Mouse (Mus musculus): ENCODE measurements around the gene Ifrd2.
"Not testable (repeated sequence)": the region's sequence is repeated elsewhere in the genome, so short reads cannot be mapped to it uniquely, and the experiment has no call there.

The Ifrd2 gene

DNA sequence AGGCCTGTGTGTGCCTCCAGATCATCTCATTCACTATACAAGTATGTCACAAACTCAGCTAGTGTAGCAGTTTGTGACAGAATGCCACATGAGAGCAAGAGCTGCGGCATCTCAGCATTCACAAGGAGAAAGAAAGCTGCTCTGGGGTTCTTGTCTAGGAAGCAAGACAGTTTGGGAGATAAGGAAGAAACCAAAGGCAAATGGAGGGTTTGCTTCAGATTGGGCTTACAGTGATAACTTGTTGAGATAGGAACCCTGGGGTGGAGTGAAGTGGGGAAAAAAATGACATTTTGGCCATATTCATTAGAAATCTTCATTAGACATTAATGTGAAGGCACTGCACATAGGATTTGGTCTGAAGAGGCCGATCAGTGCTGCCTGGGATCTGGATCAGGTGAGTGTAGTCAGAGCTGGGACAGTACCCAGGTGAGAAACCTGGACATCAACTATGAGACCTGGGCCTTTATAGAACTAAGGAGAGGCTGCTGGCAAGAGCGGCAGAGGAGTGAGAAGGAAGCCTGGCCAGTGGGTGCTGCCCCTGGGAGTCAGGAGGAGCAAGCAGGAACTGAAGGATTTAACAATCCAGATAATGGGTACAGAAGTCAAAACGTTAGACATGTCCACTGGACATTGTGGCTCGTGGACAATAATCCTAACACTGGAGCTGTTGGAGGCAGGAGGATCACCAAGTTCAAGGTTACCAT is 34.6 kb upstream of the Ifrd2 start:
- no peak for DNase-seq

DNA sequence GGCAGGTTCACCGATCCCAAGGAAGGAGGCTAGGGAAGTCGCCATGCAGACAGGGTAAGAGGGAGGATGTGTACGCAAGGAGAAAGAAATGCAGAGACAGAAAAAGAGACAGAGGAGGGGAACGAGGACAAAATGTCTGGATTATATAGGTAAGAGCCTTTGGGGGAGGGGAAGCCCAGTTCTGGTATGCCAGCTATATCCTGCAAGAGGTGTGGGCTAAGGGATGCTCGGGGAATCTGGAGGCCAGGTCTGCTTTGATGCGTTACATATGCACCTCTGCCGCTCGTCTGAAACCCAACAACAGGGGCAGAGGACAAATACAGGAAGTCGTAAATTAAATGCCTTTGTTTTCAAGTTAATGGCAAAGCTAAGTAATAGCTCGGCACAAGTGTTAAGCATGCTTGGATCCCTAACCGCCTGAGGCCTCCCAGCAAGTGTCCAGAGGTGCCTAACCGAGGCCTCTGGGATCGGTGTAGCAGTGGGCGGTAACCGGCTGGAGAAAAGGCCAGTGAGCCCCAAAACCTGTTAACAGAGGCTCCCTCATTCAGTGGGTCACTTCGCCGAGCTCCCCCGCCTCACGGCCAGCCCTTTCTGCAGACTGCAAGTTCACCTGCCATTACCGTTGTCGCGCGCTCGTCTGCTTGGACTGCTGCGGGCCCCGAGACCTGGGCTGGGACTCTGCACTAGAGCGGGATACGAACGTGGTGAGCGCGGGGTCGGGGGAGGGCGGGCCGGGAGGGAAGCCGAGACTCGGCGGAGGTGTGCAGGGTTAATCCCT is 33.7 kb upstream of the Ifrd2 start:
- DNase-seq = peak; percentile 51 to 58

DNA sequence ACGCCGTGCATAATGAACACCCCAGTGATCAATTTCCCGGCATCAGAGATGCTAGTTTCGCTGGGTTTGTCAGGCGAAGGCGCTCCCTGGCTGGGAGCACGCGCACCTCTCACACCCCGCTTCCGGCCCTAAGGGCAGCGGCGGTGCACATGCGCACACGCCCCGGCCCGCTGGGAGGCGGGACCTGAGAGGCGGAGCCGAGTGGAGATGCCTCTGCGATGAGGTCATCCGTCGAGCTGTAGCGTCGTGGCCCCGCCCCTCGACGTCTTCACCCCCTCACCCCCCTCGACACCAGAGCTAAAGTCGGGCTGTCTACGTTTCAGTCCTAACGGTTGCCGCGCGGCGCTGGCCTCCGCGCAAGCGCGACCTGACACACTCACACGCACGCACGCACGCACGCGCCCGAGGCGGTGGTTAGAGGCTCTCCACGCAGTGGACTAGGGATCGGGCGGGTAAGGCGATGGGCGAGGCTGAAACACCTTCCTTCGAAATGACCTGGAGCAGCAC is 33.1 kb upstream of the Ifrd2 start:
- peak; percentile 92 to 95 for DNase-seq

DNA sequence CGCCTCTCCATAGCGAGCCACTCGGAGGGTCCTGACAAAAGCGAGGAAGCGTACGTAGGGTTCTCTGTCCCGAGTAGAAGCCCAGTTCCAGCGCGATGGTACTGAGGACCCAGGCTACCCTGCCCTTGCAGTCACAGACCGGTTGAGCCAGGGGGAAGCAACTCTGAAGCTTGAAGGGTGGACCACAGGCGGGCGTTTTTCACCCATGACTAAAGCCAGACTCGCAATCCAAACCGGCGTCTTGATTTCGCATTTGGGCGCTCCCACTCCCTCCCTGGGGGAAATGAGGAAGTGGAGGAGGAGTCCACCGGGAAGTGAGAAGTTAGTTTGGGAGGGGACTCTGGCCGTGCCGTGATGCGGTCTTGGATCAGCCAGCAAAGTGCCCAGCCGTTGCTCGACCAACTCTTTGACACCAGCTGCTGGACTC is 32.4 kb upstream of the Ifrd2 start:
- DNase-seq = no peak

DNA sequence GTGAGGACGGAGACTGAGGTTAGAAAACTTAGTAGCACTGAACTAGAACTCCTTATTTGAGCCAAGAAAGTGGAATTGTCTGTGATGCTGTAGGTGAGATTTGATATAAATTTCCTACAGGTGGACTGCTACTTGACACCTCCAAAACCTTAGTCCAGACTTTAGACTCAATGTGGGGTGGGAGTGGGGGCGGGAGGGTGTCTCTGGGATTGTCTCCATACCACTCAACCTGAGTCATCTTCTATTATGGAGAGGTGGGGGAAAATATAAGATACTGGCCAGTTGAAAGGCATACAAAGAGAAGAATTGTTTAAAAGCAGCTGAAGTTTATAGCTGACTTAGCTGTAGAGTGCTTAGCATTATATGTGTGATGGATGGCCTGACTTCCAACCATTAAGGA is 31.7 kb upstream of the Ifrd2 start:
- DNase-seq = no peak

DNA sequence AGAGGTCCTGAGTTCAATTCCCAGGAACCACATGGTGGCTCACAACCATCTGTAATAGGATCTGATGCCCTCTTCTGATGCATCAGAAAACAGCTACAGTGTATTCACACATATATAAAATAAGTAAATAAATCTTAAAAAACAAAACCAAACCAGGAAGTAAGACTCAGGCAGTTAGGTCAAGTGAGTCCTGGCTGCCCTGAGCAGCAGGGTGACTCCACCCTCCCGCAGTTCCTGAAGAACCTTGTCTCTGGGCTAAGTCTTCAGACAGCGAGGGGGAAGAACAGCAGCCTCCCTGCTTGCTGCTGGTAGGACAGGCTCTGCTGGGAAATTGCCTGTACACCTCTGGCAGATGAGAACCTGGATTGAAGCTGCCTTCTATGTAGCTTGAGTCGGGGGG is 31.1 kb upstream of the Ifrd2 start:
- no peak for DNase-seq

DNA sequence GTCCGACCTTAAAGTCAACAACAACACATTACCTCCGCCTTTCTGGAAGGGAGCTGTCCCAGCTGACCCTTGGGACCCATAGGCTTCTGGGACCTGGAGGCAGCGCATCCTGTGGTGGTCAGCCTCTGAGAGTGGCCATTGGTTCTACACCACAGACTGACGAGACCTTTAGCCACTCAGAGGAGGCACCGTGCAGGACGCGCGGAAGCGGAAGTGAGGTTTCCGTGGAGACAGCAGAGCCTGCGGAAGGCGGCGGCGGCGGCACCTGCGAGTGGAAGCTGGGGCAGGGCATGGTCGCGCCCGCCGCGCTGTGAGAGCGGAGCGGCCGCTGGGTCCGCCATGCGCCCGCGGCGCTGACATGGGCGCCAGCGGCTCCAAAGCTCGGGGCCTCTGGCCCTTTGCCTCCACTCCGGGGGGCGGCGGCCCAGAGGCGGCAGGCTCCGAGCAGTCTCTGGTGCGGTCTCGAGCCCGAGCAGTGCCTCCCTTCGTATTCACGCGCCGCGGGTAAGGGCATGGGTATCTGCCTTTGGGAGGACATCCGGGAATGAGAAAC is 24.3 kb upstream of the Ifrd2 start, which contains the start of gene Tusc2:
Gene Tusc2 (plus strand): TSS at position 227 of the 553 bp plus-strand sequence.
- peak; percentile 94 to 95 for DNase-seq

DNA sequence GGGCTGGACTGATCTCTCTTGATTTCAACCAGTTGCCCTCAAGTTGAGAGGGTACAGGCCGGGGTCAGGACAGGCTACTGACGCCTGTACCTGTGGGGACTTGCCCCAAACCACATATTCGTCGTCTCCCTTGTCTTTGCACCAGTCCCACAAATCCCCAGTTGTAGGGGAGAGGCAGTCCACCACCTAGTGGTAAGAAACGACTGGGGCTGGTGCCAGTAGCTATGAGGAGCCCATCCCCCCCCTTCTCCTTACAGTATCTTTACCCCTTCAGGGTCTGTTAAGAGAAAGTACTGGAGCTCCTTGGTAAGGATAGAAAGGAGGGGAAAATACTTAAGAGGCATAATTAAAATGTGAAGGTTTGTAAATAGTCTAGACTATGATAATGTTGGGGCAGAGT is 21.9 kb upstream of the Ifrd2 start:
- not testable (repeated sequence) for DNase-seq

DNA sequence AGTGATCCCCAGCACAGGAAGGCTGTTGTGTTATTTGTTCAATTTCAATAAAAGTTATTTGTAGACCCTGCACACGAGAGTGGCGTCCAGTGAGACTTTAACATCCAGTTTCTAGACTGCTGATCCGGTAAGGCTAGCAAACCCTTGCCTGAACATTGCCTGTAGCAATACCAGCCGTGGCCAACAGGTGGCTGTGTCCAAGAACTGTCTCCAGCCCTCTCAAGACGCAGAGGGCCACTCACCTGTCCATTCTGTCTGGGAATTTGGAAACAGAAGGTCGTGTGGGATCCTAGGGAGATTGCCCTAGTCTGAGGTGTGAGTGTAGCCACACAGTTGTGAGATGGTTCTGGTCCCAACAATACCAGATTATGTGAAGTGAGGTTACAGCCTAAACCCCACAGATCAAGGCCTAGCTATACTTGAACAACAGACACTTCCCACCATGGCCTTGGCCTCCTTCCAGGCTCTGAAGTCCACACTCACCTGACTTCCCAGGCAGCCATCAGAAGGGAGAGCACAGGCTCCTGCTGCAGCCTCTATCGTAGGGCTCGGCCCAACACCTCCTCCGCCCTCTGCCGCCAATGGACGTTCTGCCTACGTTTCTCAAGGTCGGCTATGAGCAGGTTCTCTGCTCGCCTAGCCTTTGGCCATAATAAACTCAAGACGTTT is 21.3 kb upstream of the Ifrd2 start:
- peak; percentile 83 to 86 for DNase-seq

DNA sequence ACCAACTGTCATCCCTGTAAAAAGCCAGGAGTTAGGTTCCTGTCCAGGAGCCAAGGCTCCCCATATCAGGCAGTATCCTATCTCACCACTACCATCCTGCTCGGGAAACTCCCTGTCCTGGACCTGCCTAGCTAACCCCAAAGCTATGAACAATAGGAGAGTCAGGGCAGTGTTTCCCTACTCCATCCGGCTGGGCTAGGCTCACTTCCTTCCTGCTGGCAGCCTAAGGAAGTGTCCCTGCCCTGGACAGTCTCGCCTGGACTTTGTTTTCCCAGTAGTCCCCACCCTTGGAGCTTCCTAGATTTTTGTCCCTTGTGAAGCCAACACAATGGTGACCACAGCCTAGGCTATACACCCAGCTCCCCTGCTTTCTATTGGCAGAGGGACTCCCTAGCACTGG is 20.6 kb upstream of the Ifrd2 start:
- no peak for DNase-seq

DNA sequence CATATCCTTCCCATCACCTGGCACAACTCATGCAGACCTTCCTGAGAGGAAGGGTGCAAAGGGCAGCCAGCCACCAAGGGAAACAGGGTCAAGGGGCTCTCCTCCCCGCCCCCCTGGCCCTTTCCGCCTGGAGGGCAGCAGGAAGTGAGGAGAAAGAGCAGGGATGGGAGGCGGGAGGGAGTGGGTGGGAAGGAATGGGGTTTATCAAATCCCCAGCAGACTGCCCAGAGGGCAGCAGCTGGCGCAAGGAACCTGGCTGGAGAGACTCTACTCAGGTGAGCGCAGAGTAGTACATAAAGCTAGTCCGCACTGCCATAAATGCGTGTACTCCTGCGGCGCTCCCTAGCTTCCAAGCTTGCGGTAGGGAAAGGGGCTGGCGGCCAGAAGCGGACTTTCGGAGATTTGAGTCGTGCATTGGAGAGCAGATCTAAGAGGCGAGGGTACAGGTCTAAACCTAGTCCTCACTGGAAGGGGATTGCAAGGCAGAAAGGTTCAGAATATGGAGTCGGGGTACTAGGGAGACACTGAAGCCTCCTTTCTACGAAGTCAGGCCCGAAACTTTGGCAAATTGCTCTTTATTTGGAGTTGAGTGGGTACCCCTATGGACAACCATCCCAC is 19.6 kb upstream of the Ifrd2 start, which contains the start of gene Hyal2:
Gene Hyal2 (plus strand): TSS at position 244 of the 618 bp plus-strand sequence.
- DNase-seq = no peak

DNA sequence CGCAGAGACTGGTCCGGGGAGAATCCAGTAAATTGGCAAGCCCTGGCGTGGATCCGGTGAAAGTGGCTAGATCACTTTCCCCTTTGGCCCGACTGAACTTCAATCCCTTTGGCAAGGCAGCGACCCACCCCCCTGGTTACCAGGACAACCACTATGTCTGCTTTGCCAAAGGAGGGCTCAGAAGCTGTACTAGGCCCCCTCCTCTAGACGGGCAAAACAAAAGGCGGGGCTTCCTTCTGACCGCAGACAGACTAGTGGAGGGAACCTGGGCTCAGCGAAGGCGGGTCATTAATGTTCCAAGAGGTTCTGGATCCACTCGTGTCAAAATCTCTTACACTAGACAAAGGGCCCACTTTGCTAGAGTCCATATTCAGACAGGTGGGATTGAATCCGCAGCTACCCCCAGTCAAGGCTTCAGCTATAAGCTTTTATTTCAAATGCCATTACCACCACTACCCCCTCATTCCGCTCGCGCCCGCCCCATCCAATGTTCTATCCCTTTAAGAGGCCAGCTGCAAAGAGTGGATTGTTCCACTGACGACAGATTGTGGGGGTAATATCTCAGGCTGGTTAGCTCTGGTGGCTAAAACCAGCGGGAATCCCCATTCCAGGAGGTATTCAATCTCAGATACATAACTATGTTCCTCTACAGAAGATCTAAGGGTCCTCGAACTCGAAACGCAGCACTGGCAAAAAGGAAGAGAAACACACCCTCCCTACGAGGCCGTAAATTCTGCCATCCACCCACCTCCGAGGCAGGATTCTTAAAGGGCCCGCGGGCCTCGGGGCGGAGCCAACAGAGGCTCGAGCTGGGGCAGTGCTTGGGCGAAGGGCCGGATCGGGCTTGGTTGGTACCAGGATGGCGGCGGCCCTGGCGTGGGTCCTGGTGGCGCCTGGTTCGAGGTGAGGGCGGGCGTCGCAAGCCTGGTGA is 18.8 kb upstream of the Ifrd2 start:
- peak; percentile 75 to 78 for DNase-seq

DNA sequence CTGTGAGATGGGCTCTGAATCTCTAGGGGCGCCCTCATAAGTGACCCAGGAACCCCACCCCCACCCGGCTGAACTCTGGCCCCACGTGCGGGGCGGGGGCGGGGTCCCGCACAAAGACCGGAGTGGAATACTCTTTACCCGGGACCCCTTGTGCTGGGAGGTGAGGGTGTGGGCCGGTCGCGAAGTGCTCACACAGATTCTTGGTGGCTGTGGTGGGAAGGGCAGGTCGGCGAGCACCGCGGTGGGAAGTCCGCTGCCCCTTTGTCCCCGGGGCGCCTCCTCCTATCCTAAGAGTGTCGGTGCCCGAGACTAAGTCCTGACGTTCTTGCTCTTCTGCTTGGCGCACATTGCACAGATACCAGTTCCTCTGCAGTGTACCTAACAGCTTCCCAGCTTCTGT is 18.2 kb upstream of the Ifrd2 start:
- no peak for DNase-seq

DNA sequence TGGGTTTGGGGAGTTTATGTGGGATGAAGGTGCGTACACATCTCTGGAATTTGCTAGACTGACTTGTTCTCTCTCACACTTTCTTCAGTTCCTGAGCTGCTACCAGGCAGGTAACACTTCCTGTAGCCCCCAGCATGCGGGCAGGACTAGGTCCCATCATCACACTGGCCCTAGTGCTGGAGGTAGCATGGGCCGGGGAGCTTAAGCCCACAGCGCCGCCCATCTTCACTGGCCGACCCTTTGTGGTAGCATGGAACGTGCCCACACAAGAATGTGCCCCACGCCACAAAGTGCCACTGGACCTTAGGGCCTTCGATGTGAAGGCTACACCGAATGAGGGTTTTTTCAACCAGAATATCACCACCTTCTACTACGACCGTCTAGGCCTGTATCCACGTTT is 17.4 kb upstream of the Ifrd2 start:
- no peak for DNase-seq

DNA sequence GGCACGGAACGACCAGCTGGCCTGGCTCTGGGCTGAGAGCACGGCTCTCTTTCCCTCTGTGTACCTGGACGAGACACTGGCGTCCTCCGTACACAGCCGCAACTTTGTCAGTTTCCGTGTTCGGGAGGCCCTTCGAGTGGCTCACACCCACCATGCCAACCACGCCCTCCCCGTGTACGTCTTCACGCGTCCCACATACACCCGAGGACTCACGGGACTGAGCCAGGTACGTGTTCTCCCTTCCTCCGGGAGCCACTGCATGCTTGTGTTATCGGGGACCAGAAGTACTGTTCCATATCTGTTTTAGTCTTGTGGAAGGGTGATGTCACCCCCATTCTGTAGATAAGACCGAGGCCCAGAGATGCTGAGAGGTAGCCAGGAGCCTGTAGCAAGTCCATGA is 16.6 kb upstream of the Ifrd2 start:
- DNase-seq = no peak

DNA sequence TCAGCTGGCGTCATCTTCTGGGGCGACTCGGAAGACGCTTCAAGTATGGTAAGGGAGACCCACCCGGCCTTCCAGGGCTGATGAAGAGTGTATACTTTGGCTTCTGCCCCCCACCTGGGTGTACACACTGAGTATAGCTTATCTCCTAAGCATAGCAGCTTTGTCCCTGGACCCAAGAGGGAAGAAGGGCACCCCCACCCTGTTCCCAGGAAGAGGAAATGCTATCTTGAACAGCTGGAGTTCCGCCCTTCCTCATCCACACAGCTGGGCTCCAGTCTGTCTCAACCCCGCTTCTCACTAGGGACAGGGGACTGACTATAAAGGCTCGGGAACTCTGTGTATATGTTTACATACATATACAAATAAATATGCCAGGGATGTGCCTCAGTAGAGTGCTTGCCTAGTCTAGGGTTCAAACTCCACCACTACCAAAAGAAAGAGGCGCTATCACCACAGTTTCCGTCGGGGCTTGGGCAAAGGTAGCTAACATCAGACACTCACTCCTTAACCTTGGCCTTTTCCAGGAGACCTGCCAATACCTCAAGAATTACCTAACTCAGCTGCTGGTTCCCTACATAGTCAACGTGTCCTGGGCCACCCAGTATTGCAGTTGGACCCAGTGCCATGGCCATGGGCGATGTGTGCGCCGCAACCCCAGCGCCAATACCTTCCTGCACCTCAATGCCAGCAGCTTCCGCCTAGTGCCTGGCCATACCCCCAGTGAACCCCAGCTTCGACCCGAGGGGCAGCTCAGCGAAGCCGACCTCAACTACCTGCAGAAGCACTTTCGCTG is 15.7 kb upstream of the Ifrd2 start:
- no peak for DNase-seq

DNA sequence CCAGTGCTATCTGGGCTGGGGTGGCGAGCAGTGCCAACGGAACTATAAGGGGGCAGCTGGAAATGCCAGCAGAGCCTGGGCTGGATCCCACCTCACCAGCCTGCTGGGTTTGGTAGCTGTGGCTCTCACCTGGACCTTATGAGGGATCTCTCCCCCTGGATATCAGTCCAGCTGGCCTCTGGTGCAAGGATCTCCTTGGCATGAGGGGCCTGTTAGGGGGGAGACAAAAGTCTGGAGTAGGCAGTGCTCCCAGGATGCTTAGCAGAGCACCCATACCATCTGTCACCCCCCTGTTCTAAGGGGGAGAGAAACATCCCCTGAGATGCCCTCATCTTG is 15.1 kb upstream of the Ifrd2 start:
- DNase-seq = no peak

DNA sequence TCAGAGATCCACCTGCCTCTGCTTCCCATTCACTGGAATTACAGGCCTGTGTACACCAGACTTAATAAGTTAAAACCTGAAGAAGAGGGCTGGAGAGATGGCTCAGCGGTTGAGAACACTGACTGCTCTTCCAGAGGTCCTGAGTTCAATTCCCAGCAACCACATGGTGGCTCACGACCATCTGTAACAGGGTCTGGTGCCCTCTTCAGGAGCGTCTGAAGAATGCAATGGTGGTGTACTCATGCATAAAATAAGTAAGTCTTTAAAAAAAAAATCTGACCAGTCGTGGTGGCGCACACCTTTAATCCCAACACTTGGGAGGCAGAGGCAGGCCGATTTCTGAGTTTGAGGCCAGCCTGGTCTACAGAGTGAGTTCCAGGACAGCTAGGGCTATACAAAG is 13.7 kb upstream of the Ifrd2 start:
- DNase-seq = not testable (repeated sequence)

DNA sequence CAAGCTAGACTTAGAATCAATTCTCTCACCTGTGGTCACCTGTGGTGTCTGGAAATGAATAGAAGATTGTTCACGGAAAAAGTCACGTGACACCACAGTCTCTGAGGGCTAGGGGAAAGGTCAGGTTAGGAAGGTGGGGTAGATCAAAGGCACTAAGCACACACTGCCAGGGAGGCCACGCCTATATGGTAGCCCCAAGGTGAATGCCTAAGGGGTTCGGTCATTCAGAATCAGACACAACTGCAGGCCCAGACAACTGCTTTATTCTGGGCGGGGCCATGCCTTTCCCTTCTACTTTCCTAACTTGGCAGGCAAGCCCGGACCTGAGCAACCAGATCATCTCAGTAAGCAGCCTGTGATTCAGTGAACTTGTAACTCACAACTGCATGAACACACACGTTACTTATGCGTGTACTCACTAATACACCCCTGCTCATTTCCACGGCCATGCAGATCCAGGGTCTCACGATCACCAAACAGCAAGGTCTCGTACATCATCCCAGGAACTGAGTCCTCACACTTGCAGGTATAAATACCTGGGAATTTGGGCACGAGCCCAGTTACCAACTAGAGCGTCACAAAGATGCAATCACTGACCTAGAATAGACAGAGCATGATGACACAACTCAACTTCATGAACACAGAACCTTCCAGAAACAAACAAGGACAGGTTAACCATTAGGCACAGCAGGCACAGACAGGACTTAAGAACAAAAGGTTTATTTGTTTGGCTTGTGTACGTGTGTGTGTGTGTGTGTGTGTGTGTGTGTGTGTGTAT is 11.7 kb upstream of the Ifrd2 start:
- peak in 1 of 2 experiments; percentile 53 for DNase-seq

Measured in cerebellum, postnatal 36 days (tissue).